Mouse (Mus musculus) embryonic fibroblast, embryonic 13.5 days (primary cell): ENCODE results near the gene Proser2. TPM values are rescaled to one million over a fixed set of nuclear protein-coding genes. Genes with fewer than 3 reads are reported as not detected.

ENCODE experiments used
- H3K27ac ChIP-seq: 2 replicates; pipeline ENCODE4 v1.5.1; 2012; ENCODE audit warnings: low read length, control low read depth, inconsistent platforms; ENCODE audit not compliant: insufficient read depth
- H3K4me1 ChIP-seq: 2 replicates; pipeline ENCODE4 v1.6.1; 2011; ENCODE audit warnings: low read length; ENCODE audit not compliant: control insufficient read depth, insufficient read depth
- H3K4me3 ChIP-seq: 2 replicates; pipeline ENCODE4 v1.5.1; 2011; ENCODE audit warnings: mild to moderate bottlenecking, control low read depth, low read length; ENCODE audit not compliant: insufficient read depth
- CTCF ChIP-seq: IDR thresholded peaks from 2 replicates; pipeline ENCODE4 v1.5.1; 2011; ENCODE audit warnings: mild to moderate bottlenecking, control low read depth, low read length, moderate library complexity, borderline replicate concordance; ENCODE audit not compliant: insufficient read depth
- POLR2A ChIP-seq: IDR thresholded peaks from 2 replicates; pipeline ENCODE4 v1.6.1; 2011; ENCODE audit warnings: low read depth, mild to moderate bottlenecking, control low read depth, low read length, moderate library complexity
- polyA plus RNA-seq: library from polyadenylated mRNA; stranded (reverse); fragments of >200 nt; gene quantifications from 2 replicates; pipeline ENCODE4 v1.2.4, GENCODE M21; 2011; ENCODE audit warnings: low read depth; ENCODE audit not compliant: missing spikeins, insufficient read length

Proser2 gene
- polyA plus RNA-seq = 0.14 and 0.32 TPM in 2 replicates

DNA sequence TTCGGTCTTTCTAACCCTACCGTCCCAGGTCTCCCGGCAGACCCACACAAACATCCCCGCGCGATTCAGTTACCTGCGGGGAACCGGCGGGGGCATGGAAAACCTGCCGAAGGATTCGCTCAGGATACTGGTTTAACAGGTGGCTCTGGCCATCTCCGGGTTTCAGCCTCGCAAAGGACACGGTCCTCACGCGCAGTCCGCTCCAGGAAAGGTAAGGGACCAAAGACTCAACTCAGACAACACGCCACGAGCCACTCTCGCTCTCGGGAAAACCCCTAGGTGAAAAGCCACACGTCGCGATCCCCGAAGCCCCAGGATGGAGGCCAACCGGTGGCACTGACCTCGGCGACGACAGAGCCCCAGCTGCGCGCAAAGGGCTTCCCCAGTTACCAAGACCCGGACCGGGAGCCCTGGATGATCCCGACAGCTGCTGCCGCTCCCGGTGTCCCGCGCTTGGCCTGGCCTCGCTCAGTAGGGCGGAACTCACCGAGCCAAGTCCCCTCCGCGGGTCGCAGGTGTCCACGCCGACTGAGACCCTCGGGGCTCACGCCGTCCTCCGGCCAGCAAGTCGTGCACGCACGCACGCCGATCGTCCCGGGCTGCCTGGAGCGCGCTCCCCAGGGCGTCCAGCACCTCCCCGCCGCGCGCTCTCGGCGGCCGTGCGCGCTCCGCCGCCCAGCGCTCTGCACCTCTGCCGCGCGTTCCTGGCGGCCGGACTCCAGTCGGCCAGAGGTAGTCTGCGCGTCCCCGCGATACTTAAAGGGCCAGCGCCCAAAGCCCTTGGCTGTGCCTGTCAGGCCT is at the start of gene Proser2:
TSS of gene Proser2 (minus strand) at position 657 of the 801 bp plus-strand sequence.
- TF ChIP-seq CTCF = no peak
- no peak for TF ChIP-seq POLR2A
- Histone ChIP-seq H3K27ac (no peak within 1 kb of the TSS), H3K4me1 (no peaks in the 10 kb centered on the region), H3K4me3 (peak within 1 kb of the TSS; percentile 82)

DNA sequence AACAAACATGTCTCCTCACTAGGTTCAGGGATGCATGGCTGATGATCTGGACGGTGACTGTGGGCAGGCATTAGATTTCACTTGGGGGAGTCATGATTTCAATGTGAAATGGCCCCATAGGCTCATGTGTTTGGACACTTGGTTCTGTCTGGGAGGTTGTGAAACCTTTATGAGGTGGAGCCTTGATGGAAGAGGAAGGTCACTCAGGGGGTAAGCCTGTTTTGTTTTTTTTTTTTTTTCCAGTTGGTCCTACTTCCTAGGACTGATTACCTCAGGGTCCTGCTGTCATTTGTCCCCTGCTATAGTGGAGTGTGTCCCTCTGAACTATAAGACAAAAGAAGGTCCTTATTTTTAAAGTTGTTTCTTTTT is 49.7 kb upstream of the Proser2 start:
- no peak for TF ChIP-seq POLR2A
- Histone ChIP-seq H3K27ac (no peak overlapping the region), H3K4me3 (no peak overlapping the region), H3K4me1 (no peaks in the 10 kb centered on the region)

DNA sequence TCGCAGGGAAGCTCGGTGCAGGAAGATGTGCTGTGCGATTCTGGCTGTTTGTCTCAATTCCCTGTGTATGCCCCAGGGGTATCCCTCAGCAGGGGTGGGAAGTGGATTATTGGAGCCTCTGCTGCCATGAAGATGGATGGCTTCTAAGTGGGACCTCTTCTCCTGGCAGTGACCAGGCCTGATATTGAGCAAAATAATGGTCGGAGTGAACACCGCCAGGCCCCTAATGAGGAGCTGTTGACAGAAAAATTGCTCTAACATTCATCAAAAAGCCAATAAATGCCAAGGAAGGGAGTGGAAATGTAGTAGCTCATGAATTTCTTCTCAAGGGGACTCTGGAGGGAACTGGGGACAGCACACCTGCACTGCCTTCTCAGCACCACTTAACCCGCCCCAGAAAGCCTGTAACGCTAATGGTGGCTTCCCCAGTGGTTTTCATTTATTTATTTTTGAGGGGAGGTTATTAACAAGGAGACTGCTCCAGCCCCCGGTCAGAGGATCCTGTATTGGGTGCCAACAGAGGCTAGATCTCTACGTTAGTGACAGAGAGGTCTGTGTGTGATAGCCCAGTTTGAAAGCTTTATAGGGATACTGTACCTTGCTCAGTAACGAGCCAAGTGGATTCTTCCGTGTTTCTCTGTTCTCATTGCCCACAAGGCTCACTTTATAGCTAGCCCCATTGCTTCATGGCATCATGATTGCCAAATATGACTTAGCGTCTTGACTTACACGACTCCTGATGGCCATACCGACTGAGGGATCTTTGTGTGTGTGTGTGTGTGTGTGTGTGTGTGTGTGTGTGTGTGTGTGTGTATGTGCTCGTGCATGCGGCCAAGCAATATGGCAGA is 49.1 kb upstream of the Proser2 start:
- H3K4me1 ChIP-seq = no peaks in the 10 kb centered on the region
- no peak overlapping the region for H3K27ac ChIP-seq
- no peak overlapping the region for H3K4me3 ChIP-seq
- no peak for TF ChIP-seq POLR2A
- TF ChIP-seq CTCF = no peak

DNA sequence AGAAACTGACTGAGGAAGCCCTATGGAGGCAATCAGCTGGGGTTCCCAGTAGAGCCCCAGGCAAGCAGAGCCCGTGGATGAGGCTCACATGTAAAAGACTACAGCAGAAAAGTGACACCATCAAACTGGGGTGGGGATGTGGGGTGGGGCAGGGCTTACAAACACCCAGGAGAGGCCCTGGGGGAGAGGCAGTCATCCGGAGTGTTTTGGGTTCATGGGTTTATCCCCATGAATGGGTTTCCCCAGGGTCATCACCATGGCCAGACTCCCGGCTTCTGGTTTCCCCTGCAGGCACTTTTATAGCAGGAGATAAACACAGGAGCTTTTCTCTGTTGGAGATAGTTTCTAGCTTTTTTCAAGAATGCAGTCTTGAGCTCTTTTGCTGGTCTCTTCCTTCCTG is 43.0 kb upstream of the Proser2 start:
- no peak overlapping the region for H3K27ac ChIP-seq
- TF ChIP-seq POLR2A = no peak
- no peak for TF ChIP-seq CTCF
- no peak overlapping the region for H3K4me3 ChIP-seq
- H3K4me1 ChIP-seq = 0 out of 2 replicates have a peak, but pooled peaks cover 3% of the 10 kb centered on the region

DNA sequence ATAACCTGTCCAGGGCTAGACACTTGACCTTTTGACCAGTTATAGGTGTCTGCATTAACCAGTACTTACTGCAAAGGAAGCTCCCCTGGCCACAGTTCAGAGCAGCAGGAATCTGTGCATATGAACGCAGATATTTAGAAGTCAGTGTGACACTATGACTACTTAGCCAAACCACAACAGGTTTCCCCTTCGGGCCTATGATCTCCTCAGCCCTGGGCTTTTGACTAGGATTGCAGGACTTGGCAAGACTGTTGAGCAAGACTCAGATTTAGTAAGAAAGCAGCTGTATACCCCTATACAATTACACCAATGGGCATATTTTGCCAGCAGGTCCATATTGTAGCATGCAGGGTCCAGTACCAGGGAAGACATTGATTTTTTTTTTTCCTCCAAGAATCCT is 38.5 kb upstream of the Proser2 start:
- TF ChIP-seq CTCF (no peak), POLR2A (no peak)
- Histone ChIP-seq H3K4me1 (0 out of 2 replicates have a peak, but pooled peaks cover 3% of the 10 kb centered on the region), H3K4me3 (no peak overlapping the region), H3K27ac (no peak overlapping the region)

DNA sequence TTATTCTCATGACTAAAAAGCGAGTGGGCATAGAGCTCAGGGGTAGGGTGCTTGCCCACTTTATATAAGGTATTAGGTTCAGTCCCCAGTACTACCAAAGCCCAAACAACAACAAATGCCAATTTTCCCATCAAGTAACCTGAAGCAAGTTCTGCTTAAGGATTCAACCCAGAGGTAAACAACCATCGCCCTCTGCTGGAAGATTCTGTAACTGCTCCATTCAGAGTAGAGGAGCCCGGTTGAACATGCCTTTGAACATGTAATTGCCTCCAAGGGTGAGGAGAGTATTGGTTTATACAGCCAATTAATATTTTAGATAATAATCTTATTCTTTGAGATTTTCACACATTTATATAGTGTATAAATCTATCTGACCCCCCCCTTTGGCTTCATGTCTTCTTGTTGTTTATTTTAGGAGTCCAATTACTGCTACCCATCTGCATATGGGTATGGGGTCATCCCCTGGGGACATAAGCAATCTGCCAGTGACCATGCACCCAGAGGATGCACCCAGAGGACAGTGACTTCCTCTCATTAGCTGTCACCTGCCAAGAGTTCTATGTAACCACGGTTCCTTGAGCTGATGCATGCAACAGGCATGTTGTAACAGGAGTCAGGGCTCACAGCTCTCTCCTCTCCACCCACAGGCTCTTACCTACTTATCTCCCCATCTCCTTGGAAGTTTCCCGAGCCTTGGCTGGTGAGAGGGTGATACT is 38.0 kb upstream of the Proser2 start:
- Histone ChIP-seq H3K4me1 (0 out of 2 replicates have a peak, but pooled peaks cover 3% of the 10 kb centered on the region), H3K27ac (no peak overlapping the region), H3K4me3 (no peak overlapping the region)
- no peak for TF ChIP-seq POLR2A
- no peak for TF ChIP-seq CTCF

DNA sequence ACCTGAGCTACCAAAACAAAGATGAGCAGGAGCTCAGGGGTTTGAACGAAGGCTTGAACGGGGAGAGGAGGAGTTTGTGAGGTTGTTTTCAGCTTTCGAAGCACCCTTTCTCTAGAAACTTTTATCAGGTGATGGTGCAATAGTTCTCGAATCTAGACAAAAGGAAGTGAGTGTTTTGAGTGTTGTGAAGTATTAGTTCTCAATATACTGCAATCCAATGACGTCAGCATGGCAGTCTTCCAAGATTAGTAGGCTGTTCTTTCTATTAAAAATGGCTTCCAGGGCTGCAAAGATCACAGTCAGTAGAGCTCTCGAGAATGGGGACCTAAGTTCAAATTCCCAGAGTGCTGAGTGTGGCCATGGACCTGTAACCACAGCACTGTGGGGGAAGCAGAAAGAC is 35.8 kb upstream of the Proser2 start:
- no peak overlapping the region for H3K27ac ChIP-seq
- 0 out of 2 replicates have a peak, but pooled peaks cover 3% of the 10 kb centered on the region for H3K4me1 ChIP-seq
- H3K4me3 ChIP-seq = no peak overlapping the region
- no peak for TF ChIP-seq POLR2A
- no peak for TF ChIP-seq CTCF

DNA sequence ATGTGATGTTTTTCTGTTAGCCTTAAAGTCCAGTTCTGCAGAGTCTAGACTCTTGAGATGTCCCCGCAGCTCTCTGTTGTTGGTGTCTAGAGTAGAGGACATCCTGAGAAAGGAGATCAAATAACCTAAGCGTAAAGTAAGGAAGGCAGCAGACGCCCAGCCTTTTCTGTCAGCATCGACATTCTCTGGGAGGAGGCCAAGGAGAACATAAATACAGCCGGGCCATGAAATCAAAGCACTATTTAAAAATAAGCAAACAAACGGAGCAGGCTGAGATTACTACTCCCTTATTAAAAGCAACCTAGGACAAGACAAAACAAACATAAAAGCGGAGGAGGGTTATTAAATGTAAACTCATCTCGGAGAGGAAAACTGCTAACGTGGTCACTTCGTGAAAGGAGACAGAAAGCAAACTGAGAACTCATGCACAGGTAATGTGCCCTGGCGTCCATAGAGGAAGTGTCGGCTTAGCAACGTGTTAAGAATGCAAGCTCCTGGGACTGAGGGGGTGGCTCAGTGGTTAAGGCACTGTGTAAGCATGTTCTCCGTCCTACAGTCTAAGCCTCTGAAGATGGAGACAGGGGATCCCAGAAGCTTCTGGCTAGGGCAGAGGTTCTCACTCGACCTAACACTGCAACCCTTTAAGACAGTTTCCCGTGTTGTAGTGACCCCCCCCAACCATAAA is 34.7 kb upstream of the Proser2 start:
- H3K4me3 ChIP-seq = no peak overlapping the region
- H3K27ac ChIP-seq = no peak overlapping the region
- peaks cover 3% of the 10 kb centered on the region; the same call in 1 of the 2 replicates for H3K4me1 ChIP-seq
- TF ChIP-seq CTCF (no peak), POLR2A (no peak)

DNA sequence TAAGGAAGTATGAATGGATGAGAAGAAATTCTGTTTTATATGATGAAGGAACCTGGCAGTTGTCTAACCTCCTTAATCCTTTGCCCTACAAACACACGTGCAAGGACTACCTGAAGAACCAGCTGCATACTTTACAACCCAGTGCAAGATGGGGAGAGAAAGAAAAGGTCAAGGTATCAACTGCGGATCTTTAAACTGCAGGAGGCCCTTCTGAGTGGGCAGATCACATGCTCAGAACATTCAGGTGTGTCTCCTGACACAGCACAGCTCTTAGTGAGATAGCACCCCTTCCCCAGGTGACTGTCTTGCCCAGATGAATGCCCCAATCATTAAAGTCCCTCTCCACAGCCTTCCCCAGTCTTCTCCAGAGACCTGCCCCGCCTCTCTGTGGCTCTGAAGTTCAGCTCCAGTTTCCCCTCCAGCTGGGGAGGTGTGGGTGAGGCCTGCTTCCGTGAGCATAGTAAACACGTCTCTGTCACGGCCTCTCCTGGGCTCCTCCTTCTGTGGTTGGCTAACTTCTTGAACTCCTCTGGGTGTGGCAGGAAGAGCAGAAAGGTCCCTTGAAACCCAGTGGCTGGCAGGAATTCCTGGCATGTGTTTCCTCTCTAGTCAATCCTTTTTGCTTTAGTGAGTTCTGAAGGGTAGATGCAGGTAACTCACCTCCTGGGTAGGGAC is 32.5 kb upstream of the Proser2 start:
- TF ChIP-seq POLR2A (no peak), CTCF (no peak)
- Histone ChIP-seq H3K27ac (no peak overlapping the region), H3K4me1 (no peaks in the 10 kb centered on the region; the same call in 1 of the 2 replicates), H3K4me3 (no peak overlapping the region)
